Mouse (Mus musculus) kidney, postnatal 0 days (tissue): ENCODE results near the gene Rab40c. TPM values are rescaled to one million over a fixed set of nuclear protein-coding genes. Genes with fewer than 3 reads are reported as not detected.

ENCODE experiments used
- ATAC-seq: fragments of 200-750 bp; cut with Nextera tagmentation; replicated peaks from 2 replicates; pipeline ENCODE4 v1.8.0; 2017; ENCODE audit warnings: low read depth, moderate number of reproducible peaks, moderate TSS enrichment, moderate library complexity; ENCODE audit not compliant: low FRiP score
- DNase-seq: peaks from one replicate; pipeline ENCODE4 v3.0.0-alpha.2; 2016; ENCODE audit warnings: low spot score
- H3K27ac ChIP-seq: fragments of 300-500 bp; sonication (generic); 2 replicates; pipeline ENCODE4 v1.5.1; 2014; ENCODE audit warnings: mild to moderate bottlenecking
- H3K27me3 ChIP-seq: fragments of 300-500 bp; sonication (generic); 2 replicates; pipeline ENCODE4 v1.6.1; 2014; ENCODE audit warnings: low read length, mixed read lengths; ENCODE audit not compliant: insufficient read depth
- H3K36me3 ChIP-seq: fragments of 300-500 bp; sonication (generic); 2 replicates; pipeline ENCODE4 v1.6.1; 2014; ENCODE audit warnings: low read length, mixed read lengths; ENCODE audit not compliant: insufficient read depth
- H3K4me1 ChIP-seq: fragments of 300-500 bp; sonication (generic); replicated peaks from 2 replicates; pipeline ENCODE4 v1.6.1; 2014; ENCODE audit warnings: antibody characterized with exemption, low read length, mixed read lengths; ENCODE audit not compliant: insufficient read depth
- H3K4me2 ChIP-seq: fragments of 300-500 bp; sonication (generic); 2 replicates; pipeline ENCODE4 v1.6.1; 2014; ENCODE audit warnings: mild to moderate bottlenecking, low read length, moderate library complexity, mixed read lengths
- H3K4me3 ChIP-seq: fragments of 300-500 bp; sonication (generic); replicated peaks from 2 replicates; pipeline ENCODE4 v1.5.1; 2014; ENCODE audit warnings: low read depth, low read length
- H3K9ac ChIP-seq: fragments of 300-500 bp; sonication (generic); 2 replicates; pipeline ENCODE4 v1.6.1; 2014; ENCODE audit warnings: low read depth, low read length
- H3K9me3 ChIP-seq: fragments of 300-500 bp; sonication (generic); replicated peaks from 2 replicates; pipeline ENCODE4 v1.6.1; 2016; ENCODE audit warnings: low read length, inconsistent platforms, mixed read lengths
- CTCF ChIP-seq: IDR thresholded peaks from 2 replicates; pipeline ENCODE4 v1.5.1; 2016; ENCODE audit warnings: antibody characterized with exemption, low read depth, mild to moderate bottlenecking, moderate library complexity
- WGBS: fragments of 180-500 bp; shearing (Covaris S2); extraction: QIAGEN DNeasy Blood & Tissue Kit; methylation state at CpG from one replicate; pipeline ENCODE4 v1.1.7; 2014; 5-methylcytosine and 5-hydroxymethylcytosine counted together
- polyA plus RNA-seq: library from polyadenylated mRNA; unstranded; fragments of >200 nt; fragmentation: Nextera tagmentation; extraction: Ambion mirVana; gene quantifications from 2 replicates; pipeline ENCODE4 v1.2.1, GENCODE M21; 2015

Gene Rab40c
- polyA plus RNA-seq, 1 experiment from 2014 or later: 20.4 TPM

GRCm38 (mm10) chr17:25879750-25880149, 39.8 kb downstream of the Rab40c start:
- no peak for ATAC-seq
- no peak for TF ChIP-seq CTCF
- H3K27ac ChIP-seq: no peak overlapping the region
- WGBS: 58% methylated on average over 8 of the region's 8 CpGs
- H3K4me1 ChIP-seq: peaks cover 17% of the 10 kb centered on the region
- 0 out of 2 replicates have a peak, but pooled peaks cover 26% of the 10 kb centered on the region for H3K36me3 ChIP-seq
- no peaks in the 10 kb centered on the region for H3K27me3 ChIP-seq
- H3K4me2 ChIP-seq: no peak overlapping the region
- H3K4me3 ChIP-seq: no peak overlapping the region
- no peak overlapping the region for H3K9ac ChIP-seq
- H3K9me3 ChIP-seq: no peaks in the 10 kb centered on the region
- DNase-seq: no peak

GRCm38 (mm10) chr17:25879261-25879660, 40.3 kb downstream of the Rab40c start:
- peak; percentile 62 for TF ChIP-seq CTCF

GRCm38 (mm10) chr17:25878611-25879180, 40.8 kb downstream of the Rab40c start:
- Histone ChIP-seq H3K4me1 (peaks cover 17% of the 10 kb centered on the region), H3K27me3 (no peaks in the 10 kb centered on the region), H3K9ac (no peak overlapping the region)

More at GRCm38 (mm10) chr17:25879261-25879660, 40.3 kb downstream of the Rab40c start:
- 56% methylated on average over 4 of the region's 4 CpGs for WGBS
- Histone ChIP-seq H3K4me3 (no peak overlapping the region), H3K9me3 (no peaks in the 10 kb centered on the region), H3K4me2 (no peak overlapping the region), H3K27ac (no peak overlapping the region), H3K4me1 (peaks cover 17% of the 10 kb centered on the region), H3K27me3 (no peaks in the 10 kb centered on the region), H3K36me3 (0 out of 2 replicates have a peak, but pooled peaks cover 21% of the 10 kb centered on the region), H3K9ac (no peak overlapping the region)
- peak; percentile 31 for DNase-seq
- ATAC-seq: no peak

GRCm38 (mm10) chr17:25877741-25878610, 41.6 kb downstream of the Rab40c start:
- TF ChIP-seq CTCF: no peak
- 93% methylated on average over 32 of the region's 32 CpGs for WGBS
- no peak overlapping the region for H3K27ac ChIP-seq
- no peak overlapping the region for H3K4me2 ChIP-seq
- H3K4me1 ChIP-seq: peaks cover 17% of the 10 kb centered on the region
- H3K27me3 ChIP-seq: no peaks in the 10 kb centered on the region
- H3K9me3 ChIP-seq: no peaks in the 10 kb centered on the region
- no peak overlapping the region for H3K4me3 ChIP-seq
- no peak for ATAC-seq
- H3K9ac ChIP-seq: no peak overlapping the region
- H3K36me3 ChIP-seq: 0 out of 2 replicates have a peak, but pooled peaks cover 11% of the 10 kb centered on the region
- no peak for DNase-seq

More at GRCm38 (mm10) chr17:25878611-25879180, 40.8 kb downstream of the Rab40c start:
- DNase-seq: no peak
- Histone ChIP-seq H3K4me2 (no peak overlapping the region), H3K4me3 (no peak overlapping the region), H3K27ac (no peak overlapping the region), H3K36me3 (0 out of 2 replicates have a peak, but pooled peaks cover 18% of the 10 kb centered on the region), H3K9me3 (no peaks in the 10 kb centered on the region)
- 91% methylated on average over 19 of the region's 19 CpGs for WGBS
- no peak for TF ChIP-seq CTCF
- ATAC-seq: no peak

- ATAC-seq (no peak), DNase-seq (no peak)
- Histone ChIP-seq H3K4me2 (no peak overlapping the region; the same call in 1 of the 2 replicates), H3K4me3 (no peak overlapping the region), H3K4me1 (peaks cover 17% of the 10 kb centered on the region), H3K27me3 (no peaks in the 10 kb centered on the region), H3K9ac (no peak overlapping the region), H3K9me3 (no peaks in the 10 kb centered on the region), H3K36me3 (0 out of 2 replicates have a peak, but pooled peaks cover 11% of the 10 kb centered on the region), H3K27ac (no peak overlapping the region)
- 95% methylated on average over 3 of the region's 3 CpGs for WGBS
- no peak for TF ChIP-seq CTCF
Observed at GRCm38 (mm10) chr17:25877025-25877424, 42.5 kb downstream of the Rab40c start.

- WGBS: 58% methylated on average over 10 of the region's 10 CpGs
- H3K4me3 ChIP-seq: peak overlapping the region; percentile 54
- no peak for ATAC-seq
Observed at GRCm38 (mm10) chr17:25876347-25876915, 43.1 kb downstream of the Rab40c start.

More at GRCm38 (mm10) chr17:25876347-25876915, 43.1 kb downstream of the Rab40c start:
- H3K36me3 ChIP-seq: 0 out of 2 replicates have a peak, but pooled peaks cover 11% of the 10 kb centered on the region
- H3K9me3 ChIP-seq: no peaks in the 10 kb centered on the region
- peak overlapping the region; percentile 57 for H3K9ac ChIP-seq
- peak overlapping the region; percentile 84; the same call in 1 of the 2 replicates for H3K27ac ChIP-seq
- no peaks in the 10 kb centered on the region for H3K27me3 ChIP-seq
- no peak for DNase-seq
- peaks cover 17% of the 10 kb centered on the region for H3K4me1 ChIP-seq
- no peak for TF ChIP-seq CTCF
- H3K4me2 ChIP-seq: peak overlapping the region; percentile 73
